Mouse (Mus musculus) layer of hippocampus, postnatal 36 days (tissue): Measurements from ENCODE around the gene Bglap2. TPM values are rescaled to one million over a fixed set of nuclear protein-coding genes. Genes with fewer than 3 reads are reported as not detected.
A peak's percentile ranks its signal among the peaks of the same experiment; 100 is the strongest.
"Not testable (repeated sequence)": the region's sequence is repeated elsewhere in the genome, so short reads cannot be mapped to it uniquely, and the experiment has no call there.

Source experiments
- DNase-seq, 2 experiments: peaks; one replicate each; pipeline ENCODE4 v3.0.0; 2022
- total RNA-seq, 2 experiments: library from RNA; stranded (reverse); gene quantifications; 2 replicates each; pipeline ENCODE4 v1.2.3; 2021

Bglap2 gene
- not detected for total RNA-seq

DNA sequence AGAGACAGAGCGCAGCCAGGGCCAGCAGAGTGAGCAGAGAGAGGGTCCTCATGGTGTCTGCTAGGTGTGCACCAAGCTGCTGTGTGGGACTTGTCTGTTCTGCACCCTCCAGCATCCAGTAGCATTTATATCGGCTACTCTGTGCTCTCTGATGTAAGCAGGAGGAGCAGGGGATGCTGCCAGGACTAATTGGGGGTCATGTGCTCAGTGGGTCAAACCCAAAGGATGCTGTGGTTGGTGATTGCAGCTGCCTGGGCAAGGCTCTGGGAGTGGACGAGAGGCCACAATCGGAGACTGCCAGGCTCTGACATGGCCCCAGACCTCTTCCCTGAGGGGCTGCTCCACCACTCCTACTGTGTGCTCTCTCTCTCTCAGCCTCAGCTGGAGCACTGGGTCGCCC lies at the start of gene Bglap2:
Gene Bglap2 (minus strand): TSS at position 101 of the 400 bp plus-strand sequence.
- DNase-seq = not testable (repeated sequence)

DNA sequence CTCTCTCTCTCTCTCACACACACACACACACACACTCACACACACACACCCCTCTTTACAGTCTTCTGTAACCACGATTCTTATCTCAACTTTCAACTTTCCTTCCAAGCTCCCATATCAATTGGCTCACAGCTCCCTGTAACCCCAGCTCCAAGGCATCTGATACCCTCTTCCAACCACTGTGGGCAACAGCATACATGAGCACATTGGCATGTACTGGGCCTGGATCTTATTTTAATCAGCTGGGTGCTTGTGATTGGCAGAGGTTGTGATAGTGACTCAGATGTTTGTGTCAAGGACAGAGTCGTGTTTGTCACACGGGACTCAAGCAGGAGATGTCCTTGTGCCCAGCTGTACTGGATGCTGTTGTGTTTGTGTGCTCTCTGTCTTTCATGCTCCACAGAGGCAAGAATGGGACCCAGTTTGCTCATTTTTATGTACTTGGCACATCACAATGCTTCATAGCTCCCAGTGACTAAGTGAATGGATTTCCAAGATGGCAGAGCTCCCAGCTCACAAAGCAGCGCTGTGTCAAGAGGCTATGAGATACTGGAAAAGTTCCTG lies 48.9 kb upstream of the Bglap2 start:
- DNase-seq = no peak

DNA sequence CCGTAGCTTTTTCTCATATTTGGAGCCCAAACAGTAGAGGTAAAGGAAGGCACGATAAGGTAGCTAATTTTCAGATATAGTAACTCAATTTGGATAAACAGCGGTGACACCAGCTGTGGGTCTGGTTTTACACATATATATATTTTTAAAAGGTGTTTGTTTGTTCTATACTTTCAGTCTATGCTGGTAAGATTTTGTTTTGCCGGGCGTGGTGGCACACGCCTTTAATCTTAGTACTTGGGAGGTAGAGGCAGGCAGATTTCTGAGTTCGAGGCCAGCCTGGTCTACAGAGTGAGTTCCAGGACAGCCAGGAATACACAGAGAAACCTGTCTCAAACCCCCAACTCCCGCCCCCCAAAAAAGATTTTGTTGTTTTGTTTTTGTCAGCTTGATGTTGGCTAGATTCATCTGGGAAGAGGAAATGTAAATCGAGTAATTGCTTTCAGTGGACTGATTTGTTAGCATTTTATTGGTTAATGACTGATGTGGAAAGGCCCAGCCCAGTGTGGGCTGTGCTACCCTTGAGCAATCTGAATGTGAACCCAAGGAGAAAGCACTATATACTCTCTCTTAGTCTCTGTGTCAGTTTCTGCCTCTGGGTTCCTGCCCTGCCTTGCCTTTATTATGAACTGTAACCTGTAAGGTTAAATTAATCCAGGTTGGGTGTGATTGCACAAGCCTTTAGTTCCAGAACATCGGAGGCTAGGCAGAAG lies 47.4 kb upstream of the Bglap2 start:
- DNase-seq = no peak

DNA sequence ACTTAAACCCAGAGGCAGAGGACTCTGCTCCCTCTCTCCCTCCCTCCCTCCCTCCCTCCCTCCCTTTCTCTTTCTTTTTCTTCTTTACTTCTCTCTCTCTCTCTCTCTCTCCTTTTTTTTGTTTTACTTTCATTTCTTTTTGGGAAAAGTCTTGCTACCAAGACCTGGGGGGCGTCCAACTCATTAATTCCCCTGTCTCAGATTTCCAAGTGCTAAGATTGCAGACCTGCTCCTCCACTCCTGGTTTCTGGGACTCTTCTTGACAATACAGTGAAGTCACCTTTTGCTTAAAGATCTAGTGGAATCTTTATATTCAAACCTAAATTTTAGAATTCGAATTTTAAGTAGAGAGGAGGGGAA lies 46.8 kb upstream of the Bglap2 start:
- no peak for DNase-seq

DNA sequence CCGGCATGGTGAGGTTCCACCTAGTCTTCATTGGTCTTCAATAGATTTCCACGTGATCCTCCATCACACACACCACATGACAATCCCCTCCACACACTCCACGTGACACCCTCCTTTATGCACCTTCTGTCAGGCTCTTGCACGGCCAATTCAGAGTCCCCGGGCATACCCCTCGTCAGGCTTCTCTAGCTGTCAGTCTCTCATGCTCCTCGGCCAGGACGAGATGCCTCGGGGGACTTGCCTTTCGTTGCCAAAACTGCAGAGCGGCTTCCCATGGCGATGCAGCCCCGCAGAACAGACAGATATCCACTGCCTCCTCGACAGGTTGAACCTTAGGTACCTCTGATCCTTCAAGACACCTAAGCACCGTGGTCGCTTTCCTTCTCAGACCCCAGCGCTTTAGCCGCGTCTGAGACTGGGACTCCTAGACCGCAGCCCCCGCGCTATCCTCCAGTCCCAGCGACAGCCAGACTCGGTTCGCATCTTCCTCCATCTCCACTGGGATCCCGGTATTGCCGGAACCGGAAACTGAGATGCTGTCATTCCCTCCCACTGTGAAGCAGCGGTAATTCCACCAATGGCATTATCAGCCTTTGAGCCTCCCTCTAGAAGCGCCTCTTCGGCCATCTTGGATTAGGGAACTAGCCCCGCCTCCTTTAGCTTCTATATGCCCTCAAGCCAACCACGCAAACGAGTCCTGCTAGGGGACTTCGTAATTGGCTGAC lies 46.3 kb upstream of the Bglap2 start, which contains the start of gene Slc25a44:
Gene Slc25a44 (minus strand): TSS at position 535 of the 725 bp plus-strand sequence.
- peak; percentile 90 to 92 for DNase-seq

DNA sequence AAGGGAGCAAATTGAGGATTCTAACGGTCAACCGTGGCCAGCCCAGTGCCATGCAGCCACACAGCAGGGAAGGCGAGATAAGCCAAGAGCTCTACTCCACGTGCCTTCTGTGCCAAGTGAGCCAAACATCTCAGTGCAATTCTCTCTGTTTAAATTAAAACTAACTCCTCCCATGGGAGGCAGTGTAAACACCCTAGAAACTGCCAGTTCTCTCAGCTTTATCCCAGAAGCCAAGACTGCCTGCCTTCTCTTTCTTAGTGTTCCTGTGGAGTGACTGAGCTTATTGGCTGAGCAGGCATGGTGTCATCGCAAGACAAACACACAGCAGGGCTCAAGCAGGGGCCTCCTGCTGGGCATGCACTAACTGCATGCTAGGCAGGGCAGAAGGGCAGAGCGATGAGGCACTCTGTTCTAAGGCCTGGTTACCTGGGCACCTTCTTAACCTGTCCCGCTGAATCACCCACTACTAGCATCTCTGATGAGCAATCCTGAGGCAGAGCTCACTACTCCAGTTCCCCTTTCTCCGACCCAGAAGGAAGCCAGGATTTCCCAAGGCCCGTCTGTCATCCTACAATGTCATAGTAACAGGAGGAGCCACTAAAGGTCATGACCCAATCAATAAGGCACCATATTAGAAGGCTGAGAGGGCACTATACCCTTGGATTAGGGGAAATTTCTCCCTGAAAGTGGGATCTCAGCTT lies 43.7 kb upstream of the Bglap2 start:
- DNase-seq = peak in 1 of 2 experiments; percentile 25

DNA sequence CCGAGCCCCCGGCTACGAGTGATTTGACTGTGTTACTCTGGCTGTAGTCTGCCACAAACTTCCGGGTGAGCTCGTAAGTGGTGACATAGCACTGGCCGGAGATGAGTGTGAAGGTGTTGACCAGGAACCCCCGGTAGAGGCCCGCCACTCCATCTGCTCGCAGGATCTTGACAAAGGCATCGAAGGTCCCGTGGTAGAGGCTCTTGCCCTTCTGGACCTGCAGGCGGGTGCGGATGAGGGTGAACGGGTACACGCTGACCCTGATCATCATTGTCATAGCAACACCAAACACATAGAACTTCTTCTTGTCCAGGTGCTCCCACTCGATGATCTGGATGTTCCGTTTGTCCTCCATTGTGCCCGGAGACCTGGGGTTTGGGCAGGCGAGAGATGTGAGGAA lies 42.3 kb upstream of the Bglap2 start:
- no peak for DNase-seq

DNA sequence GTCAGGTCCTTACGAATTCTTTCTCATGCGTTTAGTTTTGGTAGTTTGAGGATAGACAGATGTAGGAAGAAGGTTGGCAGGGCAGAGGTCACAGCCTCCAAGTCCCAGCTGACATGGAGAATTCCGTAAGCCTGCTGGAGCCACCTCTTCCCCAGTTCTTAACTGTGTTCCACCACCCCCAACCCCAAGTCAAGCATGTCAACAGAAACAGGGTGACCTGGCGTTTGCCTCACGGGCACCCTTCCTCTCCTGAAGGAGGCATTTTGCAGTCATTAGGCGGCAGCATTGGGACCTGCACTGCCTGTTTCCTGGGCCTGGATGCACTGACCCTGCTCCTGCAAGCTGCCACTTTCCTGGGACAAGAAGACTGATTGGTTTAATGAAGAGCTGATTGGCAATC lies 39.5 kb upstream of the Bglap2 start:
- no peak for DNase-seq

DNA sequence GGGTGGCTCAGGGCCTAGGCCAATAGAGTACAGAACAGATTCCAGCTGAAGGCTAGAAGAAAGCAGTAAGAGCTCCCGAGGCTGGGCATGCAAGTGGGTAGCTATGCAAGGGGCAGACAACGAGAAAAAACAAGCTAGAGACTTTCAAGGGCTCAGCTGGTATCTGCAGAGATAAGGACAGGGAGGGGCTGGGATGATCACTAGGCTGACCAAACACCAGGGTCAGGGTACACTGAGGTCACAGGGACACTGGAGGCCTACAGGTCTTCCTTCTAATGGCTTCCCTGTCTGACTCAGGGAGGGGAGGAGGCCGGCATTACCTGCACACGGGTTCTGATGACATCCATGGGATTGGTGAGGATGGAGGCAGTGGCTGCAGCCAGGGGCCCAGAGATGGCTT lies 37.2 kb upstream of the Bglap2 start:
- no peak for DNase-seq

DNA sequence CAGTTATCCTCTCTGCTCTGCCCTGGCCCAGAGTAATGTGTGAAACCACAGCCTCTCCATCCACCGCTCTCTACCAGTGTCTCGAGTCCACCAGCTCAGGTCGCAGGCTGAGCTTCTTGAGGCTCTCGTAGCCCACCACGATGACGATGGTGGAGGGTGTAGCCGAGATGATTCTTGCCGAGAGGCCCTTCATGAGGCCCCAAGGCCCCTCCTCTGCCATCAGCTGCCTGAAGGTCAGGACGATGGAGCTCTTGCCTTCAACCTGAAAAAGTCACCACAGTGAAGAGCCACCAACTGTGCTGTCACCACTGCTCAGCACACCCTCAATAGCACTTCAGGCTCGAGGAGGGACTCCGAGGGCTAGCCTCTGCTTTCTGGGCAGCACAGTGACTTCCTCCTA lies 34.1 kb upstream of the Bglap2 start:
- DNase-seq = no peak

DNA sequence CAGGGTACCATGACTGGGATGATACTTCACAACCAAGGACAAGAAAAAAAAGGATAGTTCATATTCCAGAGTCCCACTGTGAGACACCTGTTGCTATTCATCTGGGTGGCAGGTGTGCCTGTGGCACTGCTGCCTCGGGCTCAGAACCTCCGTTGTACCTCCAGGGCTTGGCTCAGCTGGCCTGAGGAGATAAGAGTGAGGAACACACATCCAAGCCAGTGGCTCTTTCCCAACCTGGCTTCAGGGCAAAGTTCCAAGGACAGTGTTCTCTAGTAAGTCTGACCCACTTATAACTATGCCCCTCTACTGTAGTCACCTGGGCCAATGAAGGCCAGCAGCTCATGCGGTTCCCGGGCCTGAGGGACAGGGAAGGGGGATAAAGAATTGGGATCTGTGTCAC lies 33.2 kb upstream of the Bglap2 start:
- DNase-seq = no peak

DNA sequence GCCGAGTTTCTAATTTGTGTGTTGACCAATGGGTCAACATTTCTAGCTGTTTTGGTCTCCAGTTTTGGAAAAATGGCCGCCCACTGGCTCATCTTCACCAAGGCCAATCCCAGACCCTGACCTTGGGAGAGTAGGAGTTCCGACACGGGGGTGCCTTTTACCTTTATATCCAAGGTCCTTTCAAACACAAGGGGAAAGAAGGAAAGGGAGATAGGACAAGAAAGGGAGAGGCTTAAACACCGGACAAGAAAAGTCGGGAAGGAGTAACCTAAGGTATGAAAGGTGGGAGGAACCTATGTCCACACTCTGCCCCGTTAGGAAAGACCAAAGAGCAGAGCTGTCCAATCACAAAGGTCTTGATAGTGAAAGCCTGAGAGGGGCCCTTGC lies 32.1 kb upstream of the Bglap2 start:
- DNase-seq = no peak

DNA sequence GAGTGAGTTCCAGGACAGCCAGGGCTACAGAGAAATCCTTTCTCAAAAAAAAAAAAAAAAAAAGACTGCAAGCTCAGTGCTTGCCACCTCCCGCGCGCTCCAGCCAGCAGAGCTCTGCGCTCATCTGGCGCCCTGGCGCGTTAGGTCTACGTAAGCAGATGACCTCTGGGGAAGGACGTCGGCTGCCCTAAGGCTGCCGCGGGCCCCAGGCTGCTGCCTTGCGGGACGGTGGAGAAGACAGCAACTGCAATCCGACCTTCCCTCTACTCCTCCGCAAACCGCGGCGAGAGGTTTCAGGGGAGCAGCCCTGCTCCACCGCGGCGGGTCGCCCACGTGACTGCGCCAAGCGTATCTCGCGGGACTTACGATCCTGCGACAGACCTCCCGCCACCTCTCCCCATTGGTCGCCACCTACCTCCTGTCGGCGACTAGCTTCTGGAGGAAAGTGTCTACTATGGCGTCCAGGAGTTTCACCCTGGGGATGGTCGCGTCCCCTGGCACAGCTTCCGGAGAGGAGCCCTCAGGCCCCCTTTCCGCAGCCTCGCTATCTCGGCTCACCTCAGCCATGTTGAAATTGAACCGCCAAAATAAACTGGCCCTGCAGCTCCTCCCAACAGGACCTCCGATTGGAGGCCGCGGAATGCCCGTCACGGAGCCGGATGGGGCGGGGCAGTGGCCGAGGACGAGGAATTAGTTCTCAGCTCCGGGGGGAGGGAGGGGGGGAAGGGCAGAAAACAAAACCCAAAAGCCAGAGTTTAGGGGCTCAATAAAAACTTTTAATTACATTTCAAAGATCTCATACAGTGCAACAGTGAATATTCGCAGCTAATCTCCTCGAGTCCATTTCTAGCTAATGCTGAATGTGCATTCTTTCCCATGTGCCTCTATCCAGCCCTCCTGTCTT lies 31.5 kb upstream of the Bglap2 start, which contains the start of gene Pmf1:
Gene Pmf1 (minus strand): TSS at position 591 of the 904 bp plus-strand sequence.
- peak; percentile 88 for DNase-seq

DNA sequence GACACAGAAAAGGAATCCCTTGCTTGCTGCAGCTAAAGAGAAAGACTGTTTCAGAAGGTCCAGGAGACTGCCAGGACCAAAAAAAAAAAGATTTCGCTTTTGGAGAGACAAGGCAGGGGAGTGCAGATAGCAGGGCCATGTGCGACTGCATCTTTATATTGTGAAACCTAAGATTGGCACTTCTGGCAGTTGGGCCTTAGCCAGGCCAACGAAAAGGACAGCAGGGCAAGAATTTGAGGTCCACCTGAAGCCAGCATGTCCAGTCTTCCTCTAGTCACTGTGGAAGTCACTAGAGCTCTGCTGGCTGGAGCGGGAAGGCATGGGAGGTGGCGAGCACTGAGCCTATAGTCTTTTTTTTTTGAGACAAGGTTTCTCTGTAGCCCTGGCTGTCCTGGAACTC lies 30.5 kb upstream of the Bglap2 start:
- DNase-seq = no peak

DNA sequence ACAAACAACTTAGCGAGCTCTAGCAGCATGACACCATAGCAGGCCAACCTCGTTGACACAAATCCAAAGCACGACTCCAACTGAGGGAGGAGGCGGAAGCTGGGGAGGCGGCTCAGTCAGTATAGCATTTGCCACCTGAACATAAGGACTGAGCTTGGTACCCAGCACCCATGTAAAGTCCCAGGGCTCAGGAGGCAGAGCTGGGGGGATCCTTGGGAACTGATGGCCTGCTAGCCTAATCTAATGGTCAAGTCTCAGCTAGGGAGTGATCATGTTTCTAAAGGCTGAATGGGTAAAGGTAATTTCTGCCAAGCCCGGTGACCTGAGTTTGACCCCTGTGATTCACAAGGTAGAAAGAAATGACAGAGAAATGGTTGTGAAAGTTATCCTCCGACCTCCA lies 29.0 kb upstream of the Bglap2 start:
- DNase-seq = no peak

DNA sequence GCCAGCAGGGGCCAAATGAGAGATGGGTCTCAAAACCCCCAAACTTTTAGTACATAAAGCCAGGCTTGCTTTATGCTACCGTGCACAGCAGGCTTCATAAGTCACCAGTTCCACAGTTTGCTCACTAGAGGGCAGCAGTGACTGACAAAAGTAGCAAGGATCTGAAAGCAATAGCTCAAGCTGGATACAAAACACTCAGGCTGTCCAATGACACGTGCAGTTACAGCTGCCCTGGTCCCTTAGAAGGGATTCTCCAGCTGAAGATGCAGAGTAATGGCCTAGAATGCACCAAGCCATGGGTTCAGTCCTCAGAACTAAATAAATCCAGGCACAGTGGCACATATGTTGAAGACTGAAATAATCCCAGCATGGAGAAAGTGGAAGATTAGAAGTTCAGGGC lies 28.6 kb upstream of the Bglap2 start:
- peak; percentile 48 to 53 for DNase-seq

DNA sequence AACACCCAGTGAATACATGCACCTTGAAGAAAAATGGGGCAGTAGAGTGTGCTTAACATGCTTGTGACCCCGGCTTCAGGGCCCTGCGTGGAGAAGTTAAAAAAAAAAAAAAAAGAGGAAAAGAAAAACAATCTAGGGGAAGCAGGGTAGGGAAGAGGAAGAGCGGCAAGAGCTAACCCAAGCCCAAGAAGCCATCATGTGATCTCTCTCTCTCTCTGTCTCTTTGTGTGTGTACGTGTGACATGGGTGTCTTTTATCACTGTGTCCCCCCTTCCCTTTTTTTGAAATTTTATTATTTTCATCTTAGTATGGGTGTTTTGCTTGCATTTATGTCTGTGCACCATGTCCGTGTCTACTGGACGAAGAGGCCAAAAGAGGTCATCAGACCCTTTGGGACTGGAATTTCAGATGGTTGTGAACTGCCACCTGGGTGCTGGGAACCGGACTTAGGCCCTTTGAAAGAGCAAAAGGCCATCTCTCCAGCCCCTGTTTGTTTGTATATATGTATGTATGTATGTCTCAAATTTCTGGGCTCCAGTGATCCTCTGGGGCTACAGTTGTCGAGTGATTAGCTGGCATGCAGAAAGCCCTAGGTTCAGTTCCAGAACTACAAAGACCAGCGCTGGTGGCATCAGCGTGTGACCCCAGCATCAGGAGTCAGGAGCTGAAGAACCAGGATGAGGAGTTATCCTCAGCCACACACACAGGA lies 25.2 kb upstream of the Bglap2 start:
- DNase-seq = no peak

DNA sequence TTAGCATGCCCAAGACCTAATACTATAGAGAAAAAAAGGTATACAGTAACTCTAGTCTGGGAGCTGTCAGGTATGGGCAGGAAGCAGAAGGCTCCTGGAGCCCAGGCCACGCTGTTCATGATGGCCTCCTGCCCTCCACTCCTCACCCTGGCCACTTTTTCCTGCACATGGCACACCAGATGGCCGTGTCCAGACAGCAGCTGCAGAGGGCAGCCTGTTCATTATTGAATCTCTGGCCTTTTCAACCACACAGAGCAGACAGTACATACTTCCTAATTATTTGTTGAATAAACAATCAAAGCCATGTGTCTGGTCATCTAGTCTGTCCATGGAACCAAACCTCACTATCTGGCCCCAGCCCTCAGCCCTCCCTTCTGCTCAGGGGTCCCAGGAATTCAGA lies 20.2 kb upstream of the Bglap2 start:
- no peak for DNase-seq

DNA sequence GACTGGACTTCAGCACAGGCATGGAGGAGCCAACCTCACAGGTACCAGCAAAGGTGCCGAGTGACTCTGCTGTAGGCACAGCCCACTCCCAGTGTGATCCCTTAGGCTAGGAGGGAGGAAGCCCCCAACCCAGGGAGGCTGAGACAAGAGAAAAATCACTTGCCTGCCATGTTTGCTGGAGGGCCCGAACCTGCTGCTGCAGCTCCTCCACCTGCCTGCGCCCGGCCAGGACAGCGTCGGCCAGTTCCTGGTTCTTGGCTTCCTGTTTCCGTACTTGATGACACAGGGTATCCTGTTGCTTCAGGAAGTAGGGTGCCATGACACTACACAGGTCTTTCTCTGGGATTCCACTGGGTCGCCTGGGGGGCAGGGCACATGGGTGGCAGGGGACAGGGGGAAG lies 17.2 kb upstream of the Bglap2 start:
- no peak for DNase-seq

DNA sequence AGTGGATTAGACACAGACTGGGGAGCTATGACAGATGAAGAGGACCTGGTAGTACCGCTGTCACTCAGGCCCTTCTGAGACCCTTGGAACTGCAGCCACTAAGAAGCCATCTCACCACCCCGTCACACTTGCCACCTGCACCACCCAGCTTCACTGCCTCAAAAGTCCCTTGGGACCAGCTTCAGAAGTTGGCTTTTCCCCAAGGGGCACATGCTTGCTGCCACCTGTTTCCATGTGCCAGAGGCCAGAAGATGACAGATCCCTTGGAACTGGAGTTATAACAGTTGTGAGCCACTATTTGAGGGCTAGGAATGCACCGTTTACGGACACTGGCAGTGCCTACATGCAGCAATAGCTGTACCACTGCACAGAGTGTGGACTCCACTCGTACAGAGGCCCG lies 16.8 kb upstream of the Bglap2 start:
- no peak for DNase-seq

DNA sequence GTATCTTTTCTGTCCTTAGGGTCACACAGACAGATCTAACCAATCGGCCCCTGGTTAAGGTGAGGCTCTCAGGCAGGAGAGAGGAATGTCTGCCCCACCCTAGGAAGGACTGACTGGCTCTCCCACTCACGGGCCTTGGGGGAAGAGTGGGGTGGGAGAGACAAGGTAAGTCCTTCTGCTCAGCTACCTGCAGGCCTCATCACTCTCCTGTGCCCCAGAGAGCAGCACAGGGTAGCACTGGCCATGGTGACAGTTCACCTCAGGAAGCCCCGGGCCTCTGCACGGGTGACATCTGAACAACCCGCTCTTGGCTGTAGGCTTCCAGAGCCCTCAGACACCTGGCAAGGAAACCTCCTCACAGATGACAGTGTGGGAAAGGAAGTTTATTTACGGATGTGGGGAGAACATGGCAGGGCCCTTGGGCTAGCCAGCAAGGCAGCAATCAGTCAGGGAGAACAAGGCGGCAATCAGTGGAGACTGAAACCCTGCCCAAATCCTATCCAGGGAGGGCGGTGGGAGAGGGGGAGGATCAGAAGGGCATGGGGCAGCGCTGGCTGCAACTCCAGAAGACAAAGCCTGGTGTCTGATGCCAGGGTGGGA lies 15.4 kb upstream of the Bglap2 start:
- no peak for DNase-seq
